11 mouse cellular contexts compared by ENCODE assay signal in genomic region chr16:36784146-36784545, GRCm38 (mm10). TPM values are rescaled to one million over a fixed set of nuclear protein-coding genes. Genes with fewer than 3 reads are reported as not detected.
DNase-seq lines count a peak whose midpoint lies in the region; ATAC-seq and TF ChIP-seq lines count a peak whose summit lies in the region.
"Had no signal": no experiment of that assay in that cellular context is flagged by ENCODE, and none has a peak within 500 bp of the region (broad histone marks: within the 10 kb centered on the region; RNA-seq: fewer than 3 reads in every experiment).

No protein-coding gene starts in this region.

- no peak for ATAC-seq in embryonic facial prominence, embryonic 13.5 days (ENCODE audit: insufficient number of reproducible peaks, insufficient read depth, low FRiP score, low TSS enrichment, low read depth)
- ATAC-seq in kidney, postnatal 0 days (replicated peaks; ENCODE audit: low FRiP score, low read depth), result no peak
- no peak for ATAC-seq in hindbrain, postnatal 0 days
- no peak for ATAC-seq in CD4-positive, CD25-positive, alpha-beta regulatory T cell, adult 4 months
- no peak for ATAC-seq in liver, embryonic 11.5 days (replicated peaks; ENCODE audit: low FRiP score)

- H3K4me1 ChIP-seq in embryonic facial prominence, embryonic 13.5 days, result no peaks in the 10 kb centered on the region
- H3K4me1 ChIP-seq in embryonic facial prominence, embryonic 10.5 days, result 0 out of 2 replicates have a peak, but pooled peaks cover 4% of the 10 kb centered on the region
- H3K4me1 ChIP-seq in kidney, postnatal 0 days (replicated peaks; ENCODE audit: insufficient read depth, low read length), result 0 out of 2 replicates have a peak, but pooled peaks cover 3% of the 10 kb centered on the region
- no peaks in the 10 kb centered on the region for H3K4me1 ChIP-seq in hindbrain, postnatal 0 days (ENCODE audit: insufficient read depth, low read length)
- no peaks in the 10 kb centered on the region for H3K4me1 ChIP-seq in liver, embryonic 11.5 days (replicated peaks; ENCODE audit: control insufficient read depth, insufficient read depth, low read length)

- no peak overlapping the region for H3K27ac ChIP-seq in embryonic facial prominence, embryonic 13.5 days
- H3K27ac ChIP-seq in embryonic facial prominence, embryonic 10.5 days (replicated peaks), result no peak overlapping the region
- no peak overlapping the region for H3K27ac ChIP-seq in kidney, postnatal 0 days
- H3K27ac ChIP-seq in hindbrain, postnatal 0 days, result peak overlapping the region; percentile 6; the same call in 1 of the 2 replicates
- H3K27ac ChIP-seq in liver, embryonic 11.5 days (ENCODE audit: low read depth, low read length), result no peak overlapping the region

- no peak for DNase-seq in embryonic facial prominence, embryonic 10.5 days (ENCODE audit: low spot score)
- DNase-seq in kidney, postnatal 0 days (ENCODE audit: low spot score), result no peak
- DNase-seq in kidney, adult 8-10 months, result no peak
- peak; percentile 39 for DNase-seq in Muller cell, postnatal 12 days (ENCODE audit: inconsistent ontology term)
- DNase-seq in hindbrain, postnatal 0 days (ENCODE audit: low spot score), result peak; percentile 58
- no peak for DNase-seq in liver, embryonic 11.5 days (ENCODE audit: low spot score)
- DNase-seq: gastrocnemius, postnatal 36 days; retina, postnatal 1 day had no signal

- 0 out of 2 replicates have a peak overlapping the region, but pooled peaks have one; percentile 9 for H3K4me3 ChIP-seq in embryonic facial prominence, embryonic 13.5 days
- H3K4me3 ChIP-seq in embryonic facial prominence, embryonic 10.5 days, result no peak overlapping the region
- H3K4me3 ChIP-seq in kidney, postnatal 0 days (replicated peaks; ENCODE audit: low read depth, low read length), result peak overlapping the region; percentile 16; the same call in 1 of the 2 replicates
- H3K4me3 ChIP-seq in hindbrain, postnatal 0 days (ENCODE audit: low read length), result peak overlapping the region; percentile 27
- no peak overlapping the region for H3K4me3 ChIP-seq in liver, embryonic 11.5 days (ENCODE audit: low read depth, low read length)

- 88% methylated on average over 2 of the region's 2 CpGs for WGBS in embryonic facial prominence, embryonic 13.5 days
- 95% methylated on average over 2 of the region's 2 CpGs for WGBS in embryonic facial prominence, embryonic 10.5 days
- 93% methylated on average over 2 of the region's 2 CpGs for WGBS in kidney, postnatal 0 days
- 46% methylated on average over 2 of the region's 2 CpGs for WGBS in hindbrain, postnatal 0 days
- WGBS in liver, embryonic 11.5 days, result 89% methylated on average over 2 of the region's 2 CpGs

- no peaks in the 10 kb centered on the region for H3K36me3 ChIP-seq in embryonic facial prominence, embryonic 13.5 days
- no peaks in the 10 kb centered on the region for H3K36me3 ChIP-seq in embryonic facial prominence, embryonic 10.5 days (replicated peaks)
- H3K36me3 ChIP-seq in kidney, postnatal 0 days (ENCODE audit: insufficient read depth, low read length), result no peaks in the 10 kb centered on the region
- no peaks in the 10 kb centered on the region for H3K36me3 ChIP-seq in hindbrain, postnatal 0 days (ENCODE audit: insufficient read depth, low read length)
- no peaks in the 10 kb centered on the region for H3K36me3 ChIP-seq in liver, embryonic 11.5 days (ENCODE audit: control insufficient read depth, insufficient read depth, low read length)

- TF ChIP-seq CTCF in kidney, postnatal 0 days (IDR thresholded peaks at IDR 0.05; ENCODE audit: low read depth), result no peak
- no peak for TF ChIP-seq CTCF in hindbrain, postnatal 0 days (IDR thresholded peaks at IDR 0.05; ENCODE audit: low read depth)

- H3K4me2 ChIP-seq in embryonic facial prominence, embryonic 13.5 days, result peak overlapping the region; percentile 29; the same call in 1 of the 2 replicates
- H3K4me2 ChIP-seq in kidney, postnatal 0 days (ENCODE audit: low read length), result peak overlapping the region; percentile 41; the same call in 1 of the 2 replicates
- H3K4me2 ChIP-seq in hindbrain, postnatal 0 days (ENCODE audit: low read depth, low read length), result peak overlapping the region; percentile 41
- H3K4me2 ChIP-seq in liver, embryonic 11.5 days, result no peak overlapping the region

- H3K9me3 ChIP-seq in embryonic facial prominence, embryonic 13.5 days, result no peaks in the 10 kb centered on the region
- no peaks in the 10 kb centered on the region for H3K9me3 ChIP-seq in embryonic facial prominence, embryonic 10.5 days
- H3K9me3 ChIP-seq in kidney, postnatal 0 days (replicated peaks; ENCODE audit: low read length), result no peaks in the 10 kb centered on the region
- H3K9me3 ChIP-seq in hindbrain, postnatal 0 days (ENCODE audit: low read length), result no peaks in the 10 kb centered on the region
- no peaks in the 10 kb centered on the region for H3K9me3 ChIP-seq in liver, embryonic 11.5 days (ENCODE audit: control insufficient read depth, low read length)

- no peak overlapping the region for H3K9ac ChIP-seq in embryonic facial prominence, embryonic 13.5 days
- no peak overlapping the region for H3K9ac ChIP-seq in kidney, postnatal 0 days (ENCODE audit: low read depth, low read length)
- no peak overlapping the region for H3K9ac ChIP-seq in hindbrain, postnatal 0 days (replicated peaks; ENCODE audit: low read length)
- H3K9ac ChIP-seq in liver, embryonic 11.5 days (ENCODE audit: low read depth, low read length), result no peak overlapping the region

- no peaks in the 10 kb centered on the region for H3K27me3 ChIP-seq in embryonic facial prominence, embryonic 13.5 days
- H3K27me3 ChIP-seq in embryonic facial prominence, embryonic 10.5 days (replicated peaks; ENCODE audit: low read depth, poor library complexity, severe bottlenecking), result no peaks in the 10 kb centered on the region
- H3K27me3 ChIP-seq in kidney, postnatal 0 days (ENCODE audit: insufficient read depth, low read length), result no peaks in the 10 kb centered on the region
- no peaks in the 10 kb centered on the region for H3K27me3 ChIP-seq in hindbrain, postnatal 0 days (ENCODE audit: insufficient read depth, low read length)
- no peaks in the 10 kb centered on the region for H3K27me3 ChIP-seq in liver, embryonic 11.5 days (replicated peaks; ENCODE audit: control insufficient read depth, insufficient read depth, low read length)

RNA-seq across cellular contexts. Expression of gene Slc15a2, which starts 0.6 kb away (rescaled TPM):
- polyA plus RNA-seq in embryonic facial prominence, embryonic 13.5 days (2015; fragmentation: Nextera tagmentation; extraction: Ambion mirVana), result 5.2 and 9.6 TPM in 2 replicates
- 2.0 and 3.0 TPM in 2 replicates for polyA plus RNA-seq in embryonic facial prominence, embryonic 10.5 days (2016; fragmentation: Nextera tagmentation; extraction: Ambion mirVana)
- polyA plus RNA-seq in kidney, postnatal 0 days (2015; fragmentation: Nextera tagmentation; extraction: Ambion mirVana), result 44.5 and 56.0 TPM in 2 replicates
- total RNA-seq in hindbrain, postnatal 0 days (2014; rRNA removed), result 30.3 and 58.7 TPM in 2 replicates
- polyA plus RNA-seq in hindbrain, postnatal 0 days (2015; fragmentation: Nextera tagmentation; extraction: Ambion mirVana), result 25.5 and 31.7 TPM in 2 replicates
- 10 to 100 TPM; 17.3 to 27.1 TPM for polyA plus RNA-seq in CD4-positive, CD25-positive, alpha-beta regulatory T cell, adult 4 months (2017; shearing (Covaris generic))
- 1.2 and 2.9 TPM in 2 replicates for polyA plus RNA-seq in liver, embryonic 11.5 days (2014; fragmentation: Nextera tagmentation; extraction: Ambion mirVana)
- total RNA-seq: MEL had no signal

RNA-seq across cellular contexts. Expression of gene Iqcb1, which starts 44.0 kb away (rescaled TPM):
- polyA plus RNA-seq in embryonic facial prominence, embryonic 13.5 days (2015; fragmentation: Nextera tagmentation; extraction: Ambion mirVana), result 53.1 and 53.7 TPM in 2 replicates
- 69.2 and 74.6 TPM in 2 replicates for polyA plus RNA-seq in embryonic facial prominence, embryonic 10.5 days (2016; fragmentation: Nextera tagmentation; extraction: Ambion mirVana)
- 21.8 and 24.2 TPM in 2 replicates for polyA plus RNA-seq in kidney, postnatal 0 days (2015; fragmentation: Nextera tagmentation; extraction: Ambion mirVana)
- 17.3 and 23.0 TPM in 2 replicates for total RNA-seq in hindbrain, postnatal 0 days (2014; rRNA removed)
- 55.6 and 65.5 TPM in 2 replicates for polyA plus RNA-seq in hindbrain, postnatal 0 days (2015; fragmentation: Nextera tagmentation; extraction: Ambion mirVana)
- 10 to 100 TPM; 11.8 to 20.6 TPM for polyA plus RNA-seq in CD4-positive, CD25-positive, alpha-beta regulatory T cell, adult 4 months (2017; shearing (Covaris generic))
- polyA plus RNA-seq in liver, embryonic 11.5 days (2014; fragmentation: Nextera tagmentation; extraction: Ambion mirVana), result 30.3 and 32.1 TPM in 2 replicates

Comparison
In these comparisons a context has a peak if more than half of its experiments do, and no peak if none do; other contexts are left out.
1. H3K4me3 ChIP-seq: peak in embryonic facial prominence, embryonic 13.5 days (single experiment), kidney, postnatal 0 days (single experiment) and hindbrain, postnatal 0 days (single experiment); none in embryonic facial prominence, embryonic 10.5 days (single experiment) and liver, embryonic 11.5 days (single experiment).
2. DNase-seq: peak in Muller cell, postnatal 12 days (single experiment) and hindbrain, postnatal 0 days (single experiment); none in embryonic facial prominence, embryonic 10.5 days (single experiment), kidney, postnatal 0 days (single experiment), kidney, adult 8-10 months (0 of 2) and liver, embryonic 11.5 days (single experiment).